Comparison of ENCODE assay signal across 8 mouse cellular contexts in the genomic region with DNA sequence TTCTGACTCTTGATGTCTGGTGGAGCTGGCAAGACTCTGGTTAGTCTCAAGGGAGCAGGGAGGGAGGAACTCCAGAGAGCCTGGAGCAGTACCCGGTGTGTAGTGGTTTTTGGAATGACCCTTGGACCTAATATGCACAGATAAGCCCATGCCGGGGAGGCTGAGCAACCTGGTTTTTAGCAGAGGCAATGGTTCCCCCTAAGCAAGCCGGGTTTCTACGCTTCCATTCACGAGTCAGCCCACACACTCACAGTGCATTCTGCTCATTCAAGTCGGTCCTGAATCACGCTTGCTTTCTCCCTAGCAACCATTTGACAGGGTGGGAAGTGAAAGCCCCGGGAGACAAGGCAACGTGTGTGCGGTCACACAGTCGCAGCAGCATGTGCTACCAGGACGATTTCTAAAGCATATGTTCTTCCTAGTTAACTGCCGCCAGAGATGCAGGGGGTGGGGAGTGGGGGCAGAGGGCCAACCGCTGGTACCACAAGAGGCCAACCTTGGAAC. TPM values are rescaled to one million over a fixed set of nuclear protein-coding genes. Genes with fewer than 3 reads are reported as not detected.
A peak's percentile ranks its signal among the peaks of the same experiment; 100 is the strongest.
DNase-seq lines count a peak whose midpoint lies in the region; ATAC-seq and TF ChIP-seq lines count a peak whose summit lies in the region.

No protein-coding gene starts in this region.

- no peaks in the 10 kb centered on the region for H3K36me3 ChIP-seq in embryonic facial prominence, embryonic 14.5 days (ENCODE audit: control insufficient read depth, insufficient read depth, low read length)
- no peaks in the 10 kb centered on the region for H3K36me3 ChIP-seq in intestine, embryonic 16.5 days (ENCODE audit: control insufficient read depth, insufficient read depth, low read length)
- no peaks in the 10 kb centered on the region for H3K36me3 ChIP-seq in splenic B cell, adult 2 months (ENCODE audit: control insufficient read depth, insufficient read depth, low read length, poor library complexity, severe bottlenecking)
- H3K36me3 ChIP-seq in thymus, adult 2 months (ENCODE audit: control insufficient read depth, insufficient read depth, low read length), result no peaks in the 10 kb centered on the region

- TF ChIP-seq CTCF in thymus, adult 2 months (IDR thresholded peaks at IDR 0.05; ENCODE audit: borderline replicate concordance, control insufficient read depth, extremely low read depth, insufficient read depth, low read length, poor library complexity), result no peak

- 26% methylated on average over 14 of the region's 14 CpGs for WGBS in embryonic facial prominence, embryonic 14.5 days
- WGBS in intestine, embryonic 16.5 days, result 18% methylated on average over 14 of the region's 14 CpGs
- 24% methylated on average over 14 of the region's 14 CpGs for WGBS in thymus, adult 2 months

- no peak overlapping the region for H3K4me3 ChIP-seq in embryonic facial prominence, embryonic 14.5 days (ENCODE audit: low read depth, low read length)
- no peak overlapping the region for H3K4me3 ChIP-seq in intestine, embryonic 16.5 days (ENCODE audit: low read length)
- H3K4me3 ChIP-seq in thymus, adult 2 months (ENCODE audit: control insufficient read depth, insufficient read depth, low read length), result no peak overlapping the region

- H3K4me1 ChIP-seq in embryonic facial prominence, embryonic 14.5 days (ENCODE audit: control insufficient read depth, insufficient read depth, low read length), result peaks cover 13% of the 10 kb centered on the region
- H3K4me1 ChIP-seq in intestine, embryonic 16.5 days (ENCODE audit: control insufficient read depth, insufficient read depth, low read length), result peaks cover 9% of the 10 kb centered on the region
- peaks cover 11% of the 10 kb centered on the region for H3K4me1 ChIP-seq in thymus, adult 2 months (replicated peaks; ENCODE audit: control insufficient read depth, insufficient read depth, low read length)

- H3K27ac ChIP-seq in embryonic facial prominence, embryonic 14.5 days (replicated peaks; ENCODE audit: low read depth, low read length), result no peak overlapping the region
- H3K27ac ChIP-seq in intestine, embryonic 16.5 days (ENCODE audit: low read length), result no peak overlapping the region
- no peak overlapping the region for H3K27ac ChIP-seq in thymus, adult 2 months (ENCODE audit: control insufficient read depth, insufficient read depth, low read length)

- H3K4me2 ChIP-seq in embryonic facial prominence, embryonic 14.5 days (ENCODE audit: low read depth, low read length), result 0 out of 2 replicates have a peak overlapping the region, but pooled peaks have one; percentile 7
- no peak overlapping the region for H3K4me2 ChIP-seq in intestine, embryonic 16.5 days (ENCODE audit: low read depth, low read length)

- DNase-seq in cerebellum, adult 8-10 months, result peak; percentile 48
- peak; percentile 68 for DNase-seq in embryonic facial prominence, embryonic 14.5 days (ENCODE audit: low spot score)
- peak; percentile 31 for DNase-seq in splenic B cell, adult 2 months (ENCODE audit: low read depth, low spot score)
- no peak for DNase-seq in gastrocnemius, postnatal 10 days
- no peak for DNase-seq in kidney, adult 18-20 months
- DNase-seq in thymus, adult 2 months, result no peak

- no peak for TF ChIP-seq POLR2A in thymus, adult 2 months (IDR thresholded peaks at IDR 0.05; ENCODE audit: control insufficient read depth, extremely low read depth, insufficient read depth, low read length, poor library complexity)

- ATAC-seq in embryonic facial prominence, embryonic 14.5 days (ENCODE audit: low read depth), result peak; percentile 47; the same call in 1 of the 2 replicates
- ATAC-seq in intestine, embryonic 16.5 days, result peak; percentile 51; the same call in 1 of the 2 replicates
- peak; percentile 72 for ATAC-seq in megakaryocyte, adult 5-6 weeks (ENCODE audit: poor library complexity, severe bottlenecking)

- H3K9ac ChIP-seq in embryonic facial prominence, embryonic 14.5 days (ENCODE audit: low read depth, low read length), result no peak overlapping the region
- H3K9ac ChIP-seq in intestine, embryonic 16.5 days (ENCODE audit: low read depth, low read length), result no peak overlapping the region

- H3K9me3 ChIP-seq in embryonic facial prominence, embryonic 14.5 days (ENCODE audit: control insufficient read depth, low read length), result no peaks in the 10 kb centered on the region
- no peaks in the 10 kb centered on the region for H3K9me3 ChIP-seq in intestine, embryonic 16.5 days (ENCODE audit: control insufficient read depth, low read length)

- H3K27me3 ChIP-seq in embryonic facial prominence, embryonic 14.5 days (replicated peaks; ENCODE audit: control insufficient read depth, insufficient read depth, low read length), result no peaks in the 10 kb centered on the region
- no peaks in the 10 kb centered on the region for H3K27me3 ChIP-seq in intestine, embryonic 16.5 days (replicated peaks; ENCODE audit: control insufficient read depth, insufficient read depth, low read length)
- H3K27me3 ChIP-seq in splenic B cell, adult 2 months (ENCODE audit: control insufficient read depth, insufficient read depth, low read length, poor library complexity, severe bottlenecking), result no peaks in the 10 kb centered on the region
- H3K27me3 ChIP-seq in thymus, adult 2 months (ENCODE audit: control insufficient read depth, insufficient read depth, low read length), result no peaks in the 10 kb centered on the region

RNA-seq across cellular contexts. Expression of gene Bfsp2, which starts 21.7 kb away (rescaled TPM):
- polyA plus RNA-seq in embryonic facial prominence, embryonic 14.5 days (2014; fragmentation: Nextera tagmentation; extraction: Ambion mirVana), result 3.3 and 3.7 TPM in 2 replicates
- not detected in 2 replicates for polyA plus RNA-seq in intestine, embryonic 16.5 days (2015; fragmentation: Nextera tagmentation; extraction: Ambion mirVana)
- total RNA-seq in megakaryocyte, adult 5-6 weeks (2015), result 0.30 TPM in 1 of 2 replicates, not detected in the other
- total RNA-seq in megakaryocyte, adult 5-6 weeks (2017), result 1.1 and 1.3 TPM in 2 replicates
- 1 to 10 TPM in 1 of 2 experiments, under 1 TPM in 1; 0.72 to 1.1 TPM for total RNA-seq in gastrocnemius, postnatal 10 days (2021)
- polyA plus RNA-seq in thymus, adult 2 months (2012; rRNA removed), result 0.98 and 1.4 TPM in 2 replicates

Comparison
In these comparisons a context has a peak if more than half of its experiments do, and no peak if none do; other contexts are left out.
1. DNase-seq: peak in cerebellum, adult 8-10 months (single experiment), embryonic facial prominence, embryonic 14.5 days (single experiment) and splenic B cell, adult 2 months (single experiment); none in gastrocnemius, postnatal 10 days (single experiment), kidney, adult 18-20 months (single experiment) and thymus, adult 2 months (single experiment).
2. Peak in every context shown above with its lines, with median percentiles within 50 percentile points of each other: ATAC-seq.